Mouse (Mus musculus): ENCODE data around the gene Tmem120b. TPM values are rescaled to one million over a fixed set of nuclear protein-coding genes. Genes with fewer than 3 reads are reported as not detected.

Gene Tmem120b
- polyA plus RNA-seq, 1 experiment from 2014 or later: 10.4 TPM

- H3K27me3 ChIP-seq (ENCODE audit: poor library complexity, severe bottlenecking): no peaks in the 10 kb centered on the region
- no peak for DNase-seq (ENCODE audit: extremely low spot score, low spot score)
- no peaks in the 10 kb centered on the region for H3K9me3 ChIP-seq
- WGBS: 87% methylated on average over 6 of the region's 6 CpGs
- no peak overlapping the region for H3K4me3 ChIP-seq
- no peaks in the 10 kb centered on the region for H3K36me3 ChIP-seq (replicated peaks)
- no peak overlapping the region for H3K27ac ChIP-seq
- peaks cover 13% of the 10 kb centered on the region for H3K4me1 ChIP-seq
Measured at GRCm38 (mm10) chr5:123104769-123105168, 36.6 kb downstream of the Tmem120b start.

- no peaks in the 10 kb centered on the region for H3K27me3 ChIP-seq (ENCODE audit: poor library complexity, severe bottlenecking)
- peaks cover 23% of the 10 kb centered on the region for H3K4me1 ChIP-seq
- H3K9me3 ChIP-seq: no peaks in the 10 kb centered on the region
- H3K4me3 ChIP-seq: peak overlapping the region; percentile 18; the same call in 1 of the 2 replicates
- DNase-seq (ENCODE audit: extremely low spot score, low spot score): peak; percentile 34
- no peaks in the 10 kb centered on the region for H3K36me3 ChIP-seq (replicated peaks)
- H3K27ac ChIP-seq: no peak overlapping the region
- WGBS: 38% methylated on average over 13 of the region's 13 CpGs
Measured at GRCm38 (mm10) chr5:123109452-123110203, 41.4 kb downstream of the Tmem120b start.

- 71% methylated on average over 13 of the region's 13 CpGs for WGBS
- Histone ChIP-seq H3K27ac (no peak overlapping the region), H3K36me3 (replicated peaks) (no peaks in the 10 kb centered on the region)
Measured at GRCm38 (mm10) chr5:123110296-123110721, 42.1 kb downstream of the Tmem120b start.

GRCm38 (mm10) chr5:123114109-123114508, 45.9 kb downstream of the Tmem120b start:
- no peaks in the 10 kb centered on the region for H3K27me3 ChIP-seq (ENCODE audit: poor library complexity, severe bottlenecking)
- no peak overlapping the region for H3K4me3 ChIP-seq
- no peaks in the 10 kb centered on the region for H3K9me3 ChIP-seq
- no peak overlapping the region for H3K27ac ChIP-seq
- no peaks in the 10 kb centered on the region for H3K36me3 ChIP-seq (replicated peaks)
- H3K4me1 ChIP-seq: peaks cover 28% of the 10 kb centered on the region
- no peak for DNase-seq (ENCODE audit: extremely low spot score, low spot score)
- WGBS: 77% methylated on average over 11 of the region's 11 CpGs

More at GRCm38 (mm10) chr5:123110296-123110721, 42.1 kb downstream of the Tmem120b start:
- H3K9me3 ChIP-seq: no peaks in the 10 kb centered on the region
- peaks cover 27% of the 10 kb centered on the region for H3K4me1 ChIP-seq
- H3K27me3 ChIP-seq (ENCODE audit: poor library complexity, severe bottlenecking): no peaks in the 10 kb centered on the region
- H3K4me3 ChIP-seq: no peak overlapping the region
- no peak for DNase-seq (ENCODE audit: extremely low spot score, low spot score)

GRCm38 (mm10) chr5:123114924-123115323, 46.7 kb downstream of the Tmem120b start:
- DNase-seq (ENCODE audit: extremely low spot score, low spot score): peak; percentile 34
- Histone ChIP-seq H3K27me3 (ENCODE audit: poor library complexity, severe bottlenecking) (no peaks in the 10 kb centered on the region), H3K9me3 (no peaks in the 10 kb centered on the region), H3K36me3 (replicated peaks) (no peaks in the 10 kb centered on the region), H3K27ac (no peak overlapping the region), H3K4me3 (no peak overlapping the region), H3K4me1 (peaks cover 20% of the 10 kb centered on the region)
- 52% methylated on average over 7 of the region's 7 CpGs for WGBS

- Histone ChIP-seq H3K4me3 (no peak overlapping the region), H3K27ac (no peak overlapping the region), H3K4me1 (peaks cover 20% of the 10 kb centered on the region), H3K27me3 (ENCODE audit: poor library complexity, severe bottlenecking) (no peaks in the 10 kb centered on the region), H3K36me3 (replicated peaks) (no peaks in the 10 kb centered on the region), H3K9me3 (no peaks in the 10 kb centered on the region)
- no peak for DNase-seq (ENCODE audit: extremely low spot score, low spot score)
- 72% methylated on average over 8 of the region's 8 CpGs for WGBS
Measured at GRCm38 (mm10) chr5:123116080-123116479, 47.9 kb downstream of the Tmem120b start.

GRCm38 (mm10) chr5:123117257-123117656, 49.0 kb downstream of the Tmem120b start:
- DNase-seq (ENCODE audit: extremely low spot score, low spot score): peak; percentile 78
- Histone ChIP-seq H3K4me1 (peaks cover 25% of the 10 kb centered on the region), H3K36me3 (replicated peaks) (peaks cover 2% of the 10 kb centered on the region; the same call in 1 of the 2 replicates), H3K9me3 (0 out of 2 replicates have a peak, but pooled peaks cover under 1% of the 10 kb centered on the region), H3K4me3 (no peak overlapping the region), H3K27ac (no peak overlapping the region), H3K27me3 (ENCODE audit: poor library complexity, severe bottlenecking) (no peaks in the 10 kb centered on the region)
- 20% methylated on average over 10 of the region's 10 CpGs for WGBS

- no peaks in the 10 kb centered on the region for H3K27me3 ChIP-seq (ENCODE audit: poor library complexity, severe bottlenecking)
- H3K27ac ChIP-seq: no peak overlapping the region
- no peak for DNase-seq (ENCODE audit: extremely low spot score, low spot score)
- peaks cover 25% of the 10 kb centered on the region for H3K4me1 ChIP-seq
- WGBS: 88% methylated on average over 8 of the region's 8 CpGs
- H3K4me3 ChIP-seq: no peak overlapping the region
- peaks cover 6% of the 10 kb centered on the region for H3K36me3 ChIP-seq (replicated peaks)
- 0 out of 2 replicates have a peak, but pooled peaks cover 3% of the 10 kb centered on the region for H3K9me3 ChIP-seq
Measured at GRCm38 (mm10) chr5:123117773-123118172, 49.6 kb downstream of the Tmem120b start.

- no peak overlapping the region for H3K27ac ChIP-seq
- peaks cover 25% of the 10 kb centered on the region for H3K4me1 ChIP-seq
- no peak for DNase-seq (ENCODE audit: extremely low spot score, low spot score)
- H3K9me3 ChIP-seq: 0 out of 2 replicates have a peak, but pooled peaks cover 3% of the 10 kb centered on the region
- H3K4me3 ChIP-seq: no peak overlapping the region
- peaks cover 16% of the 10 kb centered on the region for H3K36me3 ChIP-seq (replicated peaks)
- WGBS: 89% methylated on average over 10 of the region's 10 CpGs
- H3K27me3 ChIP-seq (ENCODE audit: poor library complexity, severe bottlenecking): no peaks in the 10 kb centered on the region
Measured at GRCm38 (mm10) chr5:123118826-123119225, 50.6 kb downstream of the Tmem120b start.

- Histone ChIP-seq H3K27ac (no peak overlapping the region), H3K4me3 (no peak overlapping the region)
- WGBS: 79% methylated on average over 7 of the region's 7 CpGs
Measured at GRCm38 (mm10) chr5:123120624-123121215, 52.5 kb downstream of the Tmem120b start.

GRCm38 (mm10) chr5:123122181-123122580, 54.0 kb downstream of the Tmem120b start:
- 89% methylated on average over 4 of the region's 4 CpGs for WGBS
- no peak for DNase-seq (ENCODE audit: extremely low spot score, low spot score)
- no peak overlapping the region for H3K4me3 ChIP-seq

More at GRCm38 (mm10) chr5:123120624-123121215, 52.5 kb downstream of the Tmem120b start:
- peaks cover 18% of the 10 kb centered on the region for H3K4me1 ChIP-seq
- no peak for DNase-seq (ENCODE audit: extremely low spot score, low spot score)
- peaks cover 26% of the 10 kb centered on the region for H3K36me3 ChIP-seq (replicated peaks)
- 0 out of 2 replicates have a peak, but pooled peaks cover 3% of the 10 kb centered on the region for H3K9me3 ChIP-seq
- no peaks in the 10 kb centered on the region for H3K27me3 ChIP-seq (ENCODE audit: poor library complexity, severe bottlenecking)

GRCm38 (mm10) chr5:123125105-123125504, 56.9 kb downstream of the Tmem120b start:
- no peak for DNase-seq (ENCODE audit: extremely low spot score, low spot score)
- H3K9me3 ChIP-seq: 0 out of 2 replicates have a peak, but pooled peaks cover 3% of the 10 kb centered on the region
- H3K4me1 ChIP-seq: peaks cover 20% of the 10 kb centered on the region
- peaks cover 44% of the 10 kb centered on the region for H3K36me3 ChIP-seq (replicated peaks)
- WGBS: 89% methylated on average over 6 of the region's 6 CpGs
- no peak overlapping the region for H3K27ac ChIP-seq
- no peak overlapping the region for H3K4me3 ChIP-seq
- H3K27me3 ChIP-seq (ENCODE audit: poor library complexity, severe bottlenecking): peaks cover under 1% of the 10 kb centered on the region

More at GRCm38 (mm10) chr5:123122181-123122580, 54.0 kb downstream of the Tmem120b start:
- Histone ChIP-seq H3K4me1 (peaks cover 21% of the 10 kb centered on the region), H3K9me3 (0 out of 2 replicates have a peak, but pooled peaks cover 3% of the 10 kb centered on the region), H3K27me3 (ENCODE audit: poor library complexity, severe bottlenecking) (no peaks in the 10 kb centered on the region), H3K27ac (no peak overlapping the region), H3K36me3 (replicated peaks) (peaks cover 33% of the 10 kb centered on the region)

Measured in forebrain, embryonic 10.5 days (tissue).